Mouse (Mus musculus) right cerebral cortex, postnatal 10 days (tissue): ENCODE data around the gene Ksr1.

ENCODE experiments used
- DNase-seq, 2 experiments: peaks; one replicate each; pipeline ENCODE4 v3.0.0; 2021; ENCODE audit warnings: low spot score in 2 of 2

Ksr1 gene

GRCm38 (mm10) chr11:79145283-79146265 is 633 bp downstream of the Ksr1 start:
- DNase-seq = peak in 1 of 2 experiments; percentile 44

DNA sequence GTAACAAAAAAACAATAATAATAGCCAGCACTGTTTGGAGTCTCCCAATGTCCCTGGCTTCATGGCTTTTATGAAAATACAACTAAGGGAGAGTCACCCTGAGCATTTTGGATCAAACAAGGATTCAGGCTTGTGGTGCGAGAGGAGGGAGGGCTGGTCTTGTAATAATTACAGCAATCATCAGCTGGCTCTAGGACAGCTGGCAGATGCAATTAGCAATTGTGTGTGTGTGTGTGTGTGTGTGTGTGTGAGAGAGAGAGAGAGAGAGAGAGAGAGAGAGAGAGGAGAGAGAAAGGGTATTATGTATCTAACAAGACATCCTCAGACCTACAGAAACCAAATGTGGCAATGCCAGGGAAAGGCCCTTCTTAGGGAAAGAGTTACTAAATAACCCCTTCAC is 1.5 kb downstream of the Ksr1 start:
- DNase-seq = peak in 1 of 2 experiments; percentile 50

- DNase-seq = no peak
Measured at GRCm38 (mm10) chr11:79144043-79144591, 2.1 kb downstream of the Ksr1 start.

GRCm38 (mm10) chr11:79143322-79143721 is 2.9 kb downstream of the Ksr1 start:
- no peak for DNase-seq

GRCm38 (mm10) chr11:79142381-79142780 is 3.8 kb downstream of the Ksr1 start:
- no peak for DNase-seq

GRCm38 (mm10) chr11:79141235-79142109 is 4.7 kb downstream of the Ksr1 start:
- peak in 1 of 2 experiments; percentile 40 for DNase-seq

GRCm38 (mm10) chr11:79140511-79140888 is 5.7 kb downstream of the Ksr1 start:
- no peak for DNase-seq

DNA sequence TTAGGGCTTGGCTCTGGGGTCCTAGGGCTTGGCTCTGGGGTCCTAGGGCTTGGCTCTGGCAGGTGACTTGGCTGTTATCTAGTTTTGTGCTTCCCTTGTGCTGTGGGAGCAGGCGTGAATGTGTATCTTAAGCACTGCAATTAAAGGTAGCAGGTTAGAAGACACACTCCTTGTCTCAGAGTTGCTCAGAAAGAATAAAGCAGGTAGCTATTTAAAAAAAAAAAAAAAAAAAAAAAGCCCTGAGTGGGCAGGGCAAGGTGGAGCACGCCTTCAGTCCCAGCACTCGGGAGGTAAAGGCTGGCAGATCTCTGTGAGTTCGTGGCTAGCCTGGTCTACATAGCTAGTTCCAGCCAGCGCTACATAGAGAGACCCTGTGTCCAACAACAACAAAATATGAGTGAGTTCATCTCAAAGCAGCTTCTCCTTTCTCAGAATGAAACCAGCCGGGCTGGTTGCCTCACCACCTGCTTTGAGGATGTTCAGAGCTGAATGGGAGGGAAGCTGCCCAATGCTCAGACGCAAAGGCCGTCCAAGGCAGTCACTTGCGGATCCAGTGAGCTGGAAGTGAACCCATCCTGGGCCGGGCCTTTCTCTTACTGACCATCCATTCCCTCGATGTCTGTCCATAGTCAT is 6.2 kb downstream of the Ksr1 start:
- DNase-seq = peak in 1 of 2 experiments; percentile 51

- no peak for DNase-seq
Measured at GRCm38 (mm10) chr11:79138621-79139020, 7.6 kb downstream of the Ksr1 start.

DNA sequence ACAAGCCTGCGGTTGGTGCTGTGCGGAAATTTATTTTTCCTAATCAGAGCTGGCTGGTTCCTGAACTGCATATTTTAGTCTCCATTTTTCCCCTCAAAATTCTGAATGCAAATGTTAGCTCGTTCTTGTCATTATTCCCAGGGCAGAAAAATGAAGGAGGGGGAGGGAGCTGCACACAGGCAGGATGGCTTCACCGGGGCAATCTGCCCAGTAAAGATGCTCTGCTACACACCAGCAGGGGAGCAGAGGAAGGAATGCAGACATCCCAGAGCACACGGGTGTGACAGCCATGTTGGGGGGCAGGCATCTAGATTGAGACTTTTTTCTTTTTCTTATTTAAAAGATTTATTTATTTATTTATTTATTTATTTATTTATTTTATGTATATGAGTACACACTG is 9.0 kb downstream of the Ksr1 start:
- DNase-seq = peak; percentile 62 to 74

- DNase-seq = peak in 1 of 2 experiments; percentile 53
Measured at GRCm38 (mm10) chr11:79135685-79136360, 10.4 kb downstream of the Ksr1 start.

DNA sequence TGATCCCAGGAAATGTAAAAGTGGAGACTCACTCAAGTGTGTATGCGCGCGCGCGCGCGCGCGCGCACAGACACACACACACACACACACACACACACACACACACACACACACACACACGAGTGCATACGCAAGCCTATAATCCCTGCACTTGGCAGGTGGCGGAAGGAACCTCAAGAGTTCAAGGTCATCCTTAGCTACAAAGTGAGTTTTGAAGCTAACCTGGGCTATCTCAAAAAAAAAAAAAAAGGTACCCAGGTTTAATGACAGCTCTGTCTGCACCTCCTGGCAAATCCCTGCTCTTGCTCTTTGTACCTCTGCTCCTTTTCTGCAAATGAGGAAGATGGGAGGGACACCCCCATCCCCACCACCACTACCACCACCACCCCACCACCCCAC is 11.1 kb downstream of the Ksr1 start:
- DNase-seq = no peak

GRCm38 (mm10) chr11:79134416-79135104 is 11.6 kb downstream of the Ksr1 start:
- DNase-seq = no peak

- no peak for DNase-seq
Measured at GRCm38 (mm10) chr11:79133961-79134360, 12.2 kb downstream of the Ksr1 start.

DNA sequence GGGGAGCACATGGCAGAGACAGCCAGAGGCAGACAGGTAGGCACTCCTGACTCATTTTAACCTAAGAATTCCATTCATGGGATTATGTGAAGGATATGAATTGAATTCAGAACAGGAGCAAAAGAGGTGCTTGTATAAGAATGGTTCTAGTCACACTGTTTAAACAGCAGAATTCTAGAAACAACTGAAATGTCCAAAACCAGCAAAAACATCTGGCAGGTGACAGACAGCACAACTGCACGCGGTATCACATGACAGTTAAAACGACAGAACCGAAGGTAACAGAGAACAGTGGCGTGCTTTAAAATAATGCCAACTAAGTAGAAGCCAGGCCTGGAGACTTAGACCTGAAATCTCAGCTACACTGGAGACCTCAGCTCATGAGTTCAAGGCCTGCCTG is 13.2 kb downstream of the Ksr1 start:
- DNase-seq = no peak

DNA sequence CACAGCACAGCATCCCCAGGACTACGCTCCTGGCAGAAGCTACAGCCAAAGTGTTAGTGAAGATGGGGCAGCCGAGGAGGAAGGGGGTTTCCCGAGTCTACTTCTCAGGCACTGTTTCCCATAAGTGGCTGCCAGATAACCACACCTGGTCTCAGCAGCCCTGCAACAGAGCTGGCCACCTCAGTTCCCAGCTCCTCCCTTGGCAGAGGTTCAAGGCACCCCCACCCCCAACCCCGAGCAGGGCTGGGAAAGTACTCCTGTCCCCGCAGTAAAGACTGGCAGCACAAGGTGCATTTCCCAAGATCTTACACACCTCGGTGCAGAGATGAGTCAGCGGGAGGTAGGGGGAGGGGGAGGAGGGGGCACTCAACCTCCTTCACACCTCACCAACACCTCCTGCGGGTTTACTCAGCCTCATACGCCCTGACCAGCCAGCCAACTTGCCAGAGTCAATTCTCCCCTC is 14.2 kb downstream of the Ksr1 start:
- no peak for DNase-seq

DNA sequence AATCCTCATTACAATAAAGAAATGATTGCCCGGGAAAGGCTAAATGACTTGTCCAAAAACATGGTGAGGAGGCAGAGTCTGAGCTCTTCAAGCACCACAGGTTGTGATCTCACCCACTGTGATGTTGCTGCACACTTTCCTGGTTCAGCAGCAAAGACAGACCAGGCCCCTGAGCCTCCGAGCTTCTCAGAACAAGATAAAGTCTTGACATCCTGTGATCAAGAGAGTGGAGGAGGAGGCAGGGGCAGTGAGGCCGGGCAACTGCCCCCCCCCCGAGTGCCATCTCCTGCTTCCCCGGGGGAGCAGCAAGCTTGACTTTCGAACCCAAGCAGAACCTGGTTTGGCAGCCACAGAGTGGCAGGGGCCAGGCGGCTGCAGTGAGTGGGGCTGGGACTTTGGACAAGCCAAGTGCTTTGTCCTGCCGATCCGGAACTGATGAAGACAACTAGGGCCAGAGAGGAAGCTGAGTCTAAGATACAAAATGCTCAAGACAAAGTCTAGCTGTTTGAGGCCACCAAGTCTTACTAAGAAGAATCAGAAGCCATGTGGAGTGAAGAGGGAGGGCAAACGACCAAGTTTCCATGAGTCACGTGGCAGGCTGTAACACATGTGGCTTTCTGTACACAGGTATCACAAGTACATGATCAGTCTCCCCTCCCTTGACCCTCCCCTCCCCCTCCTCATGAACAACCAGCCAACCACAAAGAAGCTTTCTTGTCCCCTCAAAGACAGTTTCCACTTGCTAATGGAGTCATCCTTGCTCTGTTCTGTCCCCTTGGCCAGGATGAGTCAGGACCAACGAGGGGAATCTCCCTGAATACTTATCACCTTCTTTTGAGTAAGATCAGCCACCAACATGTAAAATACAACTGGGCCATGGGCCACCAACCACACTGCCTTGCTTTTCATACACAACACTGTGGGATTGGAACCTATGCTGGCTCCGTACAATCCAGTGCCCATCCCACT is 16.5 kb downstream of the Ksr1 start:
- no peak for DNase-seq

DNA sequence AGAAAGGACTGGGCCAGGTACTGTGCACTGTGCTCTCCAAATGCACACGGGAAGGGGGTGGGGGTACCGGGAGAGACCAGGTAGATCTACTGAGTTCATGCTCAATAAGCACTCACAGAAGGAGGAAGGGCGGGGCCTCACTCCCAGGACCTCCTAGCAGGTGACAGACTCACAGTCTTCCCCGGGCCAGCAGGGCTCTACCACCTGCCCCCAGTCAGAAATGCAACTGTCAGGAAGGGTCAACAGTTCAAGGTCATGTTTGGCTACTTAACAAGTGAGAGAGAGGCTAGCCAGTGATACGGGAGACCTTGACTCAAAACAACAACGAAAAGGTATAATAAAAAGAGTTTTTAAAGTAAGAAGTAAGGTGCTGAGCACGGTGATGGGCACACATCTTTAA is 18.0 kb downstream of the Ksr1 start:
- no peak for DNase-seq

GRCm38 (mm10) chr11:79126963-79127362 is 19.2 kb downstream of the Ksr1 start:
- DNase-seq = no peak
